Mouse (Mus musculus) G1E-ER4 (cell line): ENCODE measurements around the gene Lmntd1. TPM values are rescaled to one million over a fixed set of nuclear protein-coding genes. Genes with fewer than 3 reads are reported as not detected.

Experiments used
- GATA1 ChIP-seq: IDR thresholded peaks from one replicate; pipeline ENCODE4 v1.8.0; 2012; ENCODE audit warnings: low read length, inconsistent platforms
- polyA plus RNA-seq: library from polyadenylated mRNA; stranded (reverse); fragments of >175 nt; gene quantifications from 2 replicates; pipeline ENCODE4 v1.2.3, GENCODE M21; 2012

The Lmntd1 gene
- polyA plus RNA-seq, 1 experiment: not detected

GRCm38 (mm10) chr6:145325095-145325494 is 289.0 kb downstream of the Lmntd1 start:
- TF ChIP-seq GATA1: no peak

- no peak for TF ChIP-seq GATA1
Measured at GRCm38 (mm10) chr6:145324470-145324869, 289.6 kb downstream of the Lmntd1 start.

GRCm38 (mm10) chr6:145322246-145322645 is 291.9 kb downstream of the Lmntd1 start:
- TF ChIP-seq GATA1: no peak

- TF ChIP-seq GATA1: no peak
Measured at GRCm38 (mm10) chr6:145320156-145320555, 294.0 kb downstream of the Lmntd1 start.

Other genes with a start within 250 kb of the Lmntd1 start
- gene Tuba3b, start 1.4 kb upstream of the Lmntd1 start, polyA plus RNA-seq: not detected in 2 replicates
- not detected in 2 replicates for gene Rassf8, start 132.4 kb upstream of the Lmntd1 start, polyA plus RNA-seq